In the genomic region with DNA sequence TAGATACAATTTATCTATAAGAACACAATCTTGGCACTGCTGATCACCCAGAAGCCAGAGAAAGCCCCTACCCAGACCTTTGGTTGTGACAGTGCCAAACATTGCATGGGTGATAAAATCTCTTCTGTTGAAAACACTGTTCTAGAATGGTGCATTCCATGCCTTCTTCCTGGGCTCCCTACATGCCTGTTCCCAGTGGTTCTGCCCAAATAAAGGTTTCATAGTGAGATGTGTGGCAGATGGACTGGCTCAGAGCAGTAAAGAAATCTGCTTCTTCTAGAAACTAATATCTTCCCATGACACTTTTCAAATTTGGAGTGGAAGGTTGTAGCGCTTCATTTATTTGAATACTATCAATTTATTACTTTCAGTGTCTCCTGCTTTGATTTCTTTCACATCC, we compare ENCODE assay signal across 34 mouse cellular contexts. TPM values are rescaled to one million over a fixed set of nuclear protein-coding genes. Genes with fewer than 3 reads are reported as not detected.
"Had no signal": no experiment of that assay in that cellular context is flagged by ENCODE, and none has a peak within 500 bp of the region (broad histone marks: within the 10 kb centered on the region; RNA-seq: fewer than 3 reads in every experiment).

No protein-coding gene starts in this region.

- H3K4me1 ChIP-seq: embryonic facial prominence, embryonic 10.5 days; embryonic facial prominence, embryonic 12.5 days; embryonic facial prominence, embryonic 13.5 days; embryonic facial prominence, embryonic 15.5 days; forebrain, embryonic 10.5 days; forebrain, embryonic 13.5 days; forebrain, embryonic 15.5 days had no signal

- H3K36me3 ChIP-seq: embryonic facial prominence, embryonic 10.5 days; embryonic facial prominence, embryonic 12.5 days; embryonic facial prominence, embryonic 13.5 days; embryonic facial prominence, embryonic 15.5 days; forebrain, embryonic 10.5 days; forebrain, embryonic 15.5 days had no signal

- H3K9ac ChIP-seq: embryonic facial prominence, embryonic 12.5 days; embryonic facial prominence, embryonic 13.5 days; embryonic facial prominence, embryonic 15.5 days; forebrain, embryonic 13.5 days; forebrain, embryonic 15.5 days had no signal

- H3K27me3 ChIP-seq: embryonic facial prominence, embryonic 12.5 days; embryonic facial prominence, embryonic 13.5 days; embryonic facial prominence, embryonic 15.5 days; forebrain, embryonic 13.5 days; forebrain, embryonic 15.5 days had no signal

- H3K27ac ChIP-seq: embryonic facial prominence, embryonic 10.5 days; embryonic facial prominence, embryonic 12.5 days; embryonic facial prominence, embryonic 13.5 days; embryonic facial prominence, embryonic 15.5 days; forebrain, embryonic 10.5 days; forebrain, embryonic 13.5 days; forebrain, embryonic 15.5 days; gastrocnemius, adult 2 months; heart, adult 2 months had no signal

- H3K4me3 ChIP-seq: embryonic facial prominence, embryonic 10.5 days; embryonic facial prominence, embryonic 12.5 days; embryonic facial prominence, embryonic 13.5 days; embryonic facial prominence, embryonic 15.5 days; erythroblast, embryonic 14.5 days; forebrain, embryonic 10.5 days; forebrain, embryonic 13.5 days; forebrain, embryonic 15.5 days; gastrocnemius, adult 2 months; heart, adult 2 months had no signal

- DNase-seq: cerebellum, adult 18-20 months; cerebellum, adult 2 months; cerebellum, adult 8-10 months; cerebellum, adult 9-10 months; cerebellum, adult 9-11 months; cerebellum, postnatal 10 days; cerebellum, postnatal 14 days; cerebellum, postnatal 25 days; cerebellum, postnatal 36 days; embryo, embryonic 11 days; gastrocnemius, adult 2 months; gastrocnemius, postnatal 10 days; gastrocnemius, postnatal 14 days; gastrocnemius, postnatal 25 days; gastrocnemius, postnatal 36 days; heart, adult 18-20 months; heart, adult 2 months had no signal

- H3K9me3 ChIP-seq: embryonic facial prominence, embryonic 10.5 days; embryonic facial prominence, embryonic 12.5 days; embryonic facial prominence, embryonic 13.5 days; embryonic facial prominence, embryonic 15.5 days; forebrain, embryonic 10.5 days; forebrain, embryonic 13.5 days; forebrain, embryonic 15.5 days had no signal

- H3K4me2 ChIP-seq: embryonic facial prominence, embryonic 12.5 days; embryonic facial prominence, embryonic 13.5 days; embryonic facial prominence, embryonic 15.5 days; forebrain, embryonic 13.5 days; forebrain, embryonic 15.5 days had no signal

- ATAC-seq: forebrain, embryonic 13.5 days; forebrain, embryonic 14.5 days; forebrain, embryonic 15.5 days; forebrain, embryonic 16.5 days had no signal

RNA-seq across cellular contexts. Expression of gene Ankrd34c, which starts 41.0 kb away (rescaled TPM):
- total RNA-seq: common myeloid progenitor, adult 5-6 weeks; gastrocnemius, adult 18-20 months; gastrocnemius, adult 2 months; gastrocnemius, adult 8-10 months; gastrocnemius, postnatal 10 days; gastrocnemius, postnatal 14 days; gastrocnemius, postnatal 25 days; gastrocnemius, postnatal 36 days; gastrocnemius, postnatal 4 days; granulocyte monocyte progenitor cell, adult 5-6 weeks; heart, adult 18-20 months; heart, adult 2 months had no signal
- polyA plus RNA-seq: embryonic facial prominence, embryonic 13.5 days; embryonic facial prominence, embryonic 14.5 days; embryonic facial prominence, embryonic 15.5 days; erythroblast, embryonic 14.5 days; forebrain, embryonic 10.5 days; forebrain, embryonic 11.5 days; forebrain, embryonic 13.5 days; heart, adult 2 months had no signal
